Mouse (Mus musculus): ENCODE measurements around the gene Skint1. TPM values are rescaled to one million over a fixed set of nuclear protein-coding genes. Genes with fewer than 3 reads are reported as not detected.

Gene Skint1
- polyA plus RNA-seq (2014; fragmentation: Illumina TruSeq; extraction: RNeasy Lipid Tissue Mini Kit (QIAGEN cat#74804)): not detected

GRCm38 (mm10) chr4:112005969-112006368, at the start of gene Skint1:
Skint1 (plus strand) TSS chr4:112006269.

GRCm38 (mm10) chr4:111972623-111973022, 33.4 kb upstream of the Skint1 start, which contains the start of gene Skint7:
Skint7 (plus strand) TSS chr4:111972923.

DNA sequence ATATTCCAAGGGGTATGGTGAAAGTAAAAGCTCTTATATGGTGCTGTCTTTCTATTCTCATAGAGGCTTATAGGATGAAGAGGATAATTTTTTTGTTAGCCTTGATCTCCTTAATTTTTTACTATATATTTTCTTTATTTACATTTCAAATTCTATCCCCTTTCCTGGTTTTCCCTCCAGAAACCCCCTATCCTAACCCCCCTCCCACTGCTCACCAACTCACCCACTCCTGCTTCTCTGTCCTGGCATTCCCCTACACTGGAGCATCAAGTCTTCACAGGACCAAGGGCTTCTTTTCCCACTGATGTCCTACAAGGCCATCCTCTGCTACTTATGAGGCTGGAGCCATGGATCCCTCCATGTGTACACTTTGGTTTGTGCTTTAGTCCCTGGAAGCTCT, 65.6 kb downstream of the Skint1 start, which contains the start of gene Skint4:
Gene Skint4 (plus strand): TSS at position 301 of the 400 bp plus-strand sequence.

Other genes with a start within 250 kb of the Skint1 start
- 0.46 TPM for gene Slc5a9, start 103.4 kb upstream of the Skint1 start, polyA plus RNA-seq (2014; fragmentation: Illumina TruSeq; extraction: RNeasy Lipid Tissue Mini Kit (QIAGEN cat#74804))
- gene Skint8, start 86.9 kb upstream of the Skint1 start, polyA plus RNA-seq (2014; fragmentation: Illumina TruSeq; extraction: RNeasy Lipid Tissue Mini Kit (QIAGEN cat#74804)): not detected
- gene Skint7, start 33.3 kb upstream of the Skint1 start, polyA plus RNA-seq (2014; fragmentation: Illumina TruSeq; extraction: RNeasy Lipid Tissue Mini Kit (QIAGEN cat#74804)): not detected
- not detected for gene Skint4, start 65.7 kb downstream of the Skint1 start, polyA plus RNA-seq (2014; fragmentation: Illumina TruSeq; extraction: RNeasy Lipid Tissue Mini Kit (QIAGEN cat#74804))
- 1.5 TPM for gene Skint3, start 226.0 kb downstream of the Skint1 start, polyA plus RNA-seq (2014; fragmentation: Illumina TruSeq; extraction: RNeasy Lipid Tissue Mini Kit (QIAGEN cat#74804))